Mouse (Mus musculus) limb, embryonic 11.5 days (tissue): Measurements from ENCODE around the gene Tnnc2. TPM values are rescaled to one million over a fixed set of nuclear protein-coding genes. Genes with fewer than 3 reads are reported as not detected.

Experiments
- ATAC-seq: fragments of 200-750 bp; cut with Nextera tagmentation; 2 replicates; pipeline ENCODE4 v1.8.0; 2017; ENCODE audit warnings: low read depth; ENCODE audit not compliant: insufficient number of reproducible peaks, low FRiP score, low TSS enrichment
- DNase-seq: peaks from one replicate; pipeline ENCODE4 v3.0.0-alpha.2; 2015; ENCODE audit warnings: low spot score
- H3K27ac ChIP-seq: fragments of 300-500 bp; sonication (generic); replicated peaks from 2 replicates; pipeline ENCODE4 v1.5.1; 2014; ENCODE audit warnings: low read depth, mild to moderate bottlenecking, low read length
- H3K27me3 ChIP-seq: fragments of 300-500 bp; sonication (generic); 2 replicates; pipeline ENCODE4 v1.6.1; 2014; ENCODE audit warnings: mild to moderate bottlenecking, low read length, mixed read lengths; ENCODE audit not compliant: control insufficient read depth, insufficient read depth
- H3K36me3 ChIP-seq: fragments of 300-500 bp; sonication (generic); 2 replicates; pipeline ENCODE4 v1.6.1; 2014; ENCODE audit warnings: mild to moderate bottlenecking, low read length, moderate library complexity, mixed read lengths; ENCODE audit not compliant: control insufficient read depth, insufficient read depth
- H3K4me1 ChIP-seq: fragments of 300-500 bp; sonication (generic); 2 replicates; pipeline ENCODE4 v1.6.1; 2014; ENCODE audit warnings: low read length, mixed read lengths; ENCODE audit not compliant: control insufficient read depth, insufficient read depth
- H3K4me2 ChIP-seq: fragments of 300-500 bp; sonication (generic); 2 replicates; pipeline ENCODE4 v1.6.1; 2014; ENCODE audit warnings: low read depth, mild to moderate bottlenecking, moderate library complexity; ENCODE audit not compliant: severe bottlenecking
- H3K4me3 ChIP-seq: fragments of 300-500 bp; sonication (generic); 2 replicates; pipeline ENCODE4 v1.5.1; 2014; ENCODE audit warnings: low read depth, low read length
- H3K9ac ChIP-seq: fragments of 300-500 bp; sonication (generic); 2 replicates; pipeline ENCODE4 v1.6.1; 2014; ENCODE audit warnings: mild to moderate bottlenecking, low read length
- H3K9me3 ChIP-seq: fragments of 300-500 bp; sonication (generic); 2 replicates; pipeline ENCODE4 v1.6.1; 2016; ENCODE audit warnings: low read length; ENCODE audit not compliant: control insufficient read depth
- WGBS: fragments of 180-500 bp; shearing (Covaris S2); extraction: QIAGEN DNeasy Blood & Tissue Kit; methylation state at CpG from one replicate; pipeline ENCODE4 v1.1.7; 2014; 5-methylcytosine and 5-hydroxymethylcytosine counted together
- polyA plus RNA-seq: library from polyadenylated mRNA; unstranded; fragments of >200 nt; fragmentation: Nextera tagmentation; extraction: Ambion mirVana; gene quantifications from 2 replicates; pipeline ENCODE4 v1.2.1, GENCODE M21; 2014

Gene Tnnc2
- polyA plus RNA-seq, 1 experiment from 2014 or later, result 13.8 TPM

GRCm38 (mm10) chr2:164762593-164762992 is 17.2 kb downstream of the Tnnc2 start:
- 90% methylated on average over 7 of the region's 7 CpGs for WGBS
- ATAC-seq (no peak), DNase-seq (no peak)
- no peak overlapping the region for H3K4me2 ChIP-seq
- H3K4me3 ChIP-seq, result no peak overlapping the region
- no peak overlapping the region for H3K27ac ChIP-seq
- no peaks in the 10 kb centered on the region for H3K9me3 ChIP-seq
- peaks cover 30% of the 10 kb centered on the region; the same call in 1 of the 2 replicates for H3K36me3 ChIP-seq
- H3K9ac ChIP-seq, result no peak overlapping the region
- no peaks in the 10 kb centered on the region for H3K4me1 ChIP-seq
- H3K27me3 ChIP-seq, result no peaks in the 10 kb centered on the region

DNA sequence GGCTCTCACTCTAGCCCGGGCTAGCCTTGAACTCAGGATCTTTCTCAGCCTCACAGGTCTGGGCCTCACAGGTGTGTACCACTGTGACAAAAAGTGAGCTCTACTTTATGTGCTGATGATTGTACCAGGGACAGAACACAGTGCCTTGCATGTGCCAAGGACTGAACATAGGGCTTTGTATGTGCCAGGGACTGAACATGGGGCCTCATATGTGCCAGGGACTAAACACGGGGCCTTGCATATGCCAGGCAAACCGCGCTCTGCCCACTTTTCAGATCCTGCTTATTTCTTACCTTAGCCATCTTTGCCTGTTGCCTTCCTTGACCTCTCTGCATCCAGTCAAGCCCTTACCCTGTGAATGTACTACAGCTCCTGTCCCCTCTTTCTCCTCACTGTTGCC is 17.8 kb downstream of the Tnnc2 start:
- no peak overlapping the region for H3K27ac ChIP-seq
- H3K36me3 ChIP-seq, result peaks cover 35% of the 10 kb centered on the region
- H3K9me3 ChIP-seq, result no peaks in the 10 kb centered on the region
- no peaks in the 10 kb centered on the region for H3K27me3 ChIP-seq
- H3K9ac ChIP-seq, result no peak overlapping the region
- 96% methylated on average over 4 of the region's 4 CpGs for WGBS
- H3K4me1 ChIP-seq, result no peaks in the 10 kb centered on the region
- H3K4me2 ChIP-seq, result no peak overlapping the region
- H3K4me3 ChIP-seq, result no peak overlapping the region
- ATAC-seq, result no peak
- DNase-seq, result no peak

GRCm38 (mm10) chr2:164761502-164761901 is 18.3 kb downstream of the Tnnc2 start:
- WGBS, result 94% methylated on average over 2 of the region's 2 CpGs
- Histone ChIP-seq H3K4me1 (no peaks in the 10 kb centered on the region), H3K4me2 (no peak overlapping the region), H3K9me3 (no peaks in the 10 kb centered on the region), H3K9ac (no peak overlapping the region), H3K4me3 (no peak overlapping the region), H3K36me3 (peaks cover 39% of the 10 kb centered on the region), H3K27me3 (no peaks in the 10 kb centered on the region), H3K27ac (no peak overlapping the region)
- DNase-seq (no peak), ATAC-seq (no peak)

- ATAC-seq (no peak), DNase-seq (no peak)
- no peak overlapping the region for H3K4me3 ChIP-seq
- H3K4me2 ChIP-seq, result no peak overlapping the region
- no peak overlapping the region for H3K27ac ChIP-seq
- no peaks in the 10 kb centered on the region for H3K4me1 ChIP-seq
- no peaks in the 10 kb centered on the region for H3K27me3 ChIP-seq
- peaks cover 43% of the 10 kb centered on the region for H3K36me3 ChIP-seq
- WGBS, result 90% methylated on average over 4 of the region's 4 CpGs
- no peak overlapping the region for H3K9ac ChIP-seq
- no peaks in the 10 kb centered on the region for H3K9me3 ChIP-seq
These were observed 19.5 kb downstream of the Tnnc2 start for GRCm38 (mm10) chr2:164760059-164760833.

- no peak for DNase-seq
- H3K9ac ChIP-seq, result no peak overlapping the region
- H3K36me3 ChIP-seq, result peaks cover 47% of the 10 kb centered on the region
These were observed 21.1 kb downstream of the Tnnc2 start for GRCm38 (mm10) chr2:164758692-164759091.

DNA sequence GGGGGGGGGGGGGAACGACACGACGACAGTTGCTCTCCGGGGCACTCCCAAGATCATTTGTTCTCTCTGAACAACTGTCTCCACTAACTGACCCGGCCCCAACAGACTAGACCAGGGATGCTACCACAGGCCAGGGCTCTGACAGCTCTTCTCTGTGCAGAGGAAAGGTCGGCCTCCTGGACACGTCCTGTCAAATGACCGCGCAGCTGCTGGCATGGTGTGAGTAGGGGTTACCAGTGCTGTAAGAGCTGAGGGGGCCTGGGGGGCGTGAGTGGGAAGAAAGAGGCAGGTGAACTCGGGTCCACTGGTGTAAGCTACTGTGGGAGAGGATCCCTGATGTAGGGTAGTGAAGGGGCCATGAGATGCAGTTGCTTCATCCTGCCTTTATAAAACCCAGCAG is 21.9 kb downstream of the Tnnc2 start:
- WGBS, result 84% methylated on average over 11 of the region's 11 CpGs
- H3K4me2 ChIP-seq, result no peak overlapping the region
- no peaks in the 10 kb centered on the region for H3K27me3 ChIP-seq
- H3K9me3 ChIP-seq, result no peaks in the 10 kb centered on the region
- H3K4me3 ChIP-seq, result no peak overlapping the region
- H3K27ac ChIP-seq, result no peak overlapping the region
- no peak overlapping the region for H3K9ac ChIP-seq
- DNase-seq (no peak), ATAC-seq (no peak)
- peaks cover 42% of the 10 kb centered on the region for H3K36me3 ChIP-seq
- H3K4me1 ChIP-seq, result no peaks in the 10 kb centered on the region

More at GRCm38 (mm10) chr2:164758692-164759091, 21.1 kb downstream of the Tnnc2 start:
- H3K4me3 ChIP-seq, result no peak overlapping the region
- H3K9me3 ChIP-seq, result no peaks in the 10 kb centered on the region
- no peak overlapping the region for H3K4me2 ChIP-seq
- 69% methylated on average over 1 of the region's 1 CpGs for WGBS
- H3K27ac ChIP-seq, result no peak overlapping the region
- ATAC-seq, result no peak
- no peaks in the 10 kb centered on the region for H3K4me1 ChIP-seq
- no peaks in the 10 kb centered on the region for H3K27me3 ChIP-seq

DNA sequence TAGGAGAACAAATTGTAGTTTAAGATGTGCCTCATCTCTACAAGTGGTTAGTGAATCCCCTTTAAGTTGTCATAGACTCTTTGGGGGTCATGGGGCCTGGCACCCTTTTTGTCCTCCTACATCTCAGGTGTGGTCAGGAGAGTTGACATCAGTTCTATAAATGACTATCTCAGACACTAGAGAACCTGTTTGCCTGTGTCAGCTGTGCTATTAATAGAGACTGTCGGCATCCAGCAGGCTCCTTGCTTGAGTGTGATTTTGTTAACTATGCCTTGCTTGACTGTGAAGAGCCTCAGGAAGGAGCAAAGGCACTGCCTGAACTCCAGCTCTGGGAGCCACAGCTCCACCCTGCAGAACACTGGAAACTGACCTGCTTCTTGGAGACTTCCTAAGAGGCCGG is 25.0 kb downstream of the Tnnc2 start:
- no peaks in the 10 kb centered on the region for H3K4me1 ChIP-seq
- H3K4me3 ChIP-seq, result no peak overlapping the region
- no peak overlapping the region for H3K27ac ChIP-seq
- peaks cover 36% of the 10 kb centered on the region for H3K36me3 ChIP-seq
- H3K27me3 ChIP-seq, result no peaks in the 10 kb centered on the region
- no peak overlapping the region for H3K4me2 ChIP-seq
- no peak overlapping the region for H3K9ac ChIP-seq
- ATAC-seq, result no peak
- H3K9me3 ChIP-seq, result no peaks in the 10 kb centered on the region
- WGBS, result 93% methylated on average over 2 of the region's 2 CpGs
- DNase-seq, result no peak

DNA sequence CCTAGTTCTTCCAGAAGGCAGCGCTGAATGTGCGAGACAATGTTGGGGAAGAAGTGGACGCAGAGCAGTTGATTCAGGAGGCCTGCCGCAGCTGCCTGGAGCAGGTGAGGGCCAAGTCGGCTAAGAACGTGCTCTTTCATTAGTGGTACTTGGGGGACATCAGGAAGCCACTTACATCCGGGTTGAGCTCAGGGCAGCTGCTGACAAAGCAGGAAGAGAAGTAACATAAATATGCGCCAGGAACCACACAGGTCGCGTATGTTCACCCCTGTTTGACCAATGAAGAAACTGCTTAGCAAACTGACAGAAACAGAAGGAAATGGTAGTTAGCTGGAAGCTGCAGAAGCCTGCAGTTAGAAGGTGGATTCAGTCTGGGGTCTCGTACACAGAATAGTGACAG is 25.7 kb downstream of the Tnnc2 start:
- Histone ChIP-seq H3K9me3 (no peaks in the 10 kb centered on the region), H3K27me3 (no peaks in the 10 kb centered on the region), H3K36me3 (peaks cover 33% of the 10 kb centered on the region), H3K4me2 (no peak overlapping the region), H3K4me3 (no peak overlapping the region), H3K9ac (no peak overlapping the region), H3K4me1 (no peaks in the 10 kb centered on the region), H3K27ac (no peak overlapping the region)
- no peak for ATAC-seq
- no peak for DNase-seq
- WGBS, result 86% methylated on average over 11 of the region's 11 CpGs

DNA sequence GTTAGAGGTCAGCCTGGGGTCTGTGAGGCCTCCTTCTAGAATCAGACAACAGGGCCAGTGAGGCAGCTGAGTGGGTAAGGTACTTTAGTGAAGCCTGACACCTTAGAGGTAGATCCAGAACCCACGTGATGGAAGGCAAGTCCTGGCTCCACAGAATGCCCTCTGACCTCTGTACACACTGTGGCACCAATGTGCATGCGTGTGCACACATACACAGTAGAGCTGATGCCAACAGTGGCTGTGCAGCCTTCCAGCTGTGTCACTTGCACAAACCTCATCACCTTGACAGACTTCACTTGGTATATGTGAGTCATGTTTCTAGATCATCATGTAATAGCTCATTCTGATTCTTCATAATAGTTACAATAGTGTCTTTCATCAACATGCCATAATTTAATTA is 27.3 kb downstream of the Tnnc2 start:
- H3K27ac ChIP-seq, result no peak overlapping the region
- ATAC-seq (no peak), DNase-seq (no peak)
- H3K4me3 ChIP-seq, result no peak overlapping the region
- no peaks in the 10 kb centered on the region for H3K4me1 ChIP-seq
- WGBS, result 91% methylated on average over 2 of the region's 2 CpGs
- H3K36me3 ChIP-seq, result peaks cover 26% of the 10 kb centered on the region
- no peaks in the 10 kb centered on the region for H3K27me3 ChIP-seq
- H3K9ac ChIP-seq, result no peak overlapping the region
- H3K9me3 ChIP-seq, result no peaks in the 10 kb centered on the region
- H3K4me2 ChIP-seq, result no peak overlapping the region
